Mouse (Mus musculus) neutrophil, adult 5-6 weeks (primary cell): ENCODE measurements around the gene Hist1h4j. TPM values are rescaled to one million over a fixed set of nuclear protein-coding genes. Genes with fewer than 3 reads are reported as not detected.
A peak's percentile ranks its signal among the peaks of the same experiment; 100 is the strongest.
"Not testable (repeated sequence)": the region's sequence is repeated elsewhere in the genome, so short reads cannot be mapped to it uniquely, and the experiment has no call there.

Experiments used
- ATAC-seq: fragments of 151-379, 151-347 bp; 2 replicates; pipeline ENCODE4 v1.8.0; 2017; ENCODE audit warnings: mild to moderate bottlenecking, moderate TSS enrichment; ENCODE audit not compliant: insufficient number of reproducible peaks, poor library complexity, low FRiP score, severe bottlenecking; ENCODE audit errors: extremely low read depth
- total RNA-seq: library from RNA; stranded (forward); fragments of 200-1000 nt; gene quantifications from 2 replicates; pipeline ENCODE4 v1.2.3, GENCODE M21; 2017

Hist1h4j gene
- total RNA-seq, 1 experiment from 2014 or later, result 12.6 TPM

- peak; percentile 89 for ATAC-seq
Measured at GRCm38 (mm10) chr13:21778814-21779766, 44.2 kb downstream of the Hist1h4j start.

GRCm38 (mm10) chr13:21779767-21780731 lies 45.2 kb downstream of the Hist1h4j start, which contains the start of gene Hist1h1b:
Hist1h1b (minus strand) TSS chr13:21780625.
- ATAC-seq, result no peak

- no peak for ATAC-seq
Measured at GRCm38 (mm10) chr13:21781021-21781555, 46.2 kb downstream of the Hist1h4j start.

GRCm38 (mm10) chr13:21781639-21782038 lies 46.8 kb downstream of the Hist1h4j start:
- ATAC-seq, result no peak

- not testable (repeated sequence) for ATAC-seq
Measured at GRCm38 (mm10) chr13:21782361-21783254, 47.7 kb downstream of the Hist1h4j start.

GRCm38 (mm10) chr13:21783255-21783617 lies 48.4 kb downstream of the Hist1h4j start, which contains the start of gene Hist1h3i:
Hist1h3i (minus strand) TSS chr13:21783370.
- ATAC-seq, result peak; percentile 56

GRCm38 (mm10) chr13:21783734-21784161 lies 48.9 kb downstream of the Hist1h4j start:
- no peak for ATAC-seq

GRCm38 (mm10) chr13:21784311-21784710 lies 49.4 kb downstream of the Hist1h4j start:
- no peak for ATAC-seq

Other genes starting within 250 kb of the Hist1h4j start
- gene AK157302, start 239.8 kb upstream of the Hist1h4j start, total RNA-seq, result 1.1 and 1.7 TPM in 2 replicates
- not detected in 2 replicates for gene Gm11273, start 233.6 kb upstream of the Hist1h4j start, total RNA-seq
- gene Zkscan8, start 203.9 kb upstream of the Hist1h4j start, total RNA-seq, result 6.9 TPM in 2 replicates
- gene Olfr1366, start 192.3 kb upstream of the Hist1h4j start, total RNA-seq, result not detected in 2 replicates
- gene Olfr1535, start 175.2 kb upstream of the Hist1h4j start, total RNA-seq, result not detected in 2 replicates
- gene Olfr1364, start 153.3 kb upstream of the Hist1h4j start, total RNA-seq, result not detected in 2 replicates
- gene Olfr1362, start 121.0 kb upstream of the Hist1h4j start, total RNA-seq, result not detected in 2 replicates
- gene Olfr11, start 92.5 kb upstream of the Hist1h4j start, total RNA-seq, result not detected in 2 replicates
- gene Olfr1361, start 71.7 kb upstream of the Hist1h4j start, total RNA-seq, result not detected in 2 replicates
- gene Olfr1360, start 57.7 kb upstream of the Hist1h4j start, total RNA-seq, result not detected in 2 replicates
- gene Olfr1359, start 37.0 kb upstream of the Hist1h4j start, total RNA-seq, result not detected in 2 replicates
- 14.4 and 16.0 TPM in 2 replicates for gene Hist1h2bl, start 18.9 kb upstream of the Hist1h4j start, total RNA-seq
- 351 and 359 TPM in 2 replicates for gene Hist1h2ai, start 18.6 kb upstream of the Hist1h4j start, total RNA-seq
- 15.6 and 19.4 TPM in 2 replicates for gene Hist1h3h, start 17.4 kb upstream of the Hist1h4j start, total RNA-seq
- 6.6 and 8.0 TPM in 2 replicates for gene Hist1h2bm, start 13.0 kb upstream of the Hist1h4j start, total RNA-seq
- 63.4 and 72.4 TPM in 2 replicates for gene Hist1h4k, start 15.4 kb downstream of the Hist1h4j start, total RNA-seq
- gene Hist1h2ak, start 18.8 kb downstream of the Hist1h4j start, total RNA-seq, result 70.6 and 79.9 TPM in 2 replicates
- gene Hist1h2bn, start 19.1 kb downstream of the Hist1h4j start, total RNA-seq, result 99.6 and 105 TPM in 2 replicates
- 73.0 and 92.6 TPM in 2 replicates for gene Hist1h1b, start 45.6 kb downstream of the Hist1h4j start, total RNA-seq
- gene Hist1h3i, start 48.3 kb downstream of the Hist1h4j start, total RNA-seq, result 3.8 and 32.2 TPM in 2 replicates
- 46.4 and 80.8 TPM in 2 replicates for gene Hist1h2an, start 52.2 kb downstream of the Hist1h4j start, total RNA-seq
- gene Hist1h2bp, start 52.4 kb downstream of the Hist1h4j start, total RNA-seq, result 4.8 and 6.8 TPM in 2 replicates
- 71.6 and 96.6 TPM in 2 replicates for gene Hist1h2bq, start 75.1 kb downstream of the Hist1h4j start, total RNA-seq
- 88.7 TPM in 1 of 2 replicates, not detected in the other for gene Hist1h2ao, start 75.4 kb downstream of the Hist1h4j start, total RNA-seq
- gene Hist1h4m, start 76.7 kb downstream of the Hist1h4j start, total RNA-seq, result 341 and 383 TPM in 2 replicates
- 171 and 217 TPM in 2 replicates for gene Hist1h4n, start 97.1 kb downstream of the Hist1h4j start, total RNA-seq
- 129 and 254 TPM in 2 replicates for gene Hist1h2ap, start 98.4 kb downstream of the Hist1h4j start, total RNA-seq
- 63.3 and 83.2 TPM in 2 replicates for gene Hist1h2br, start 98.7 kb downstream of the Hist1h4j start, total RNA-seq
- gene Zfp184, start 210.0 kb downstream of the Hist1h4j start, total RNA-seq, result 0.49 and 2.6 TPM in 2 replicates
- gene Pom121l2, start 246.1 kb downstream of the Hist1h4j start, total RNA-seq, result not detected in 2 replicates